Mouse (Mus musculus) G1E-ER4 (cell line): ENCODE data around the gene Eif2a. TPM values are rescaled to one million over a fixed set of nuclear protein-coding genes. Genes with fewer than 3 reads are reported as not detected.

Source experiments
- GATA1 ChIP-seq: IDR thresholded peaks from one replicate; pipeline ENCODE4 v1.8.0; 2012; ENCODE audit warnings: low read length, inconsistent platforms
- polyA plus RNA-seq: library from polyadenylated mRNA; stranded (reverse); fragments of >175 nt; gene quantifications from 2 replicates; pipeline ENCODE4 v1.2.3, GENCODE M21; 2012

Eif2a gene
- 7.3 and 8.2 TPM in 2 replicates for polyA plus RNA-seq

GRCm38 (mm10) chr3:58525652-58526407, at the start of gene Eif2a, which contains the start of gene Serp1:
TSS of gene Eif2a (plus strand) at chr3:58525821.
TSS of gene Serp1 (minus strand) at chr3:58525892.
- no peak for TF ChIP-seq GATA1

GRCm38 (mm10) chr3:58478755-58479455, 46.7 kb upstream of the Eif2a start:
- no peak for TF ChIP-seq GATA1

GRCm38 (mm10) chr3:58485883-58486282, 39.7 kb upstream of the Eif2a start:
- TF ChIP-seq GATA1: no peak

- no peak for TF ChIP-seq GATA1
These were observed 38.5 kb upstream of the Eif2a start for GRCm38 (mm10) chr3:58487121-58487520.

- no peak for TF ChIP-seq GATA1
These were observed 37.4 kb upstream of the Eif2a start for GRCm38 (mm10) chr3:58487999-58488775.

GRCm38 (mm10) chr3:58490787-58491186, 34.8 kb upstream of the Eif2a start:
- no peak for TF ChIP-seq GATA1

GRCm38 (mm10) chr3:58493621-58494020, 32.0 kb upstream of the Eif2a start:
- TF ChIP-seq GATA1: no peak

- TF ChIP-seq GATA1: no peak
These were observed 23.7 kb upstream of the Eif2a start for GRCm38 (mm10) chr3:58501961-58502360.

- no peak for TF ChIP-seq GATA1
These were observed 21.8 kb upstream of the Eif2a start for GRCm38 (mm10) chr3:58503720-58504333.

- TF ChIP-seq GATA1: no peak
These were observed 20.9 kb upstream of the Eif2a start for GRCm38 (mm10) chr3:58504676-58505075.

- no peak for TF ChIP-seq GATA1
These were observed 17.4 kb upstream of the Eif2a start for GRCm38 (mm10) chr3:58508020-58508750.

GRCm38 (mm10) chr3:58511581-58511980, 14.0 kb upstream of the Eif2a start:
- TF ChIP-seq GATA1: no peak

- TF ChIP-seq GATA1: no peak
These were observed 12.9 kb upstream of the Eif2a start for GRCm38 (mm10) chr3:58512740-58513139.

- TF ChIP-seq GATA1: no peak
These were observed 12.1 kb upstream of the Eif2a start for GRCm38 (mm10) chr3:58513483-58513882.
